Mouse (Mus musculus) embryonic fibroblast, embryonic 13.5 days (primary cell): ENCODE data around the gene AL607142.1.

Experiments used
- CTCF ChIP-seq: IDR thresholded peaks from 2 replicates; pipeline ENCODE4 v1.5.1; 2011; ENCODE audit warnings: mild to moderate bottlenecking, control low read depth, low read length, moderate library complexity, borderline replicate concordance; ENCODE audit not compliant: insufficient read depth
- POLR2A ChIP-seq: IDR thresholded peaks from 2 replicates; pipeline ENCODE4 v1.6.1; 2011; ENCODE audit warnings: low read depth, mild to moderate bottlenecking, control low read depth, low read length, moderate library complexity

DNA sequence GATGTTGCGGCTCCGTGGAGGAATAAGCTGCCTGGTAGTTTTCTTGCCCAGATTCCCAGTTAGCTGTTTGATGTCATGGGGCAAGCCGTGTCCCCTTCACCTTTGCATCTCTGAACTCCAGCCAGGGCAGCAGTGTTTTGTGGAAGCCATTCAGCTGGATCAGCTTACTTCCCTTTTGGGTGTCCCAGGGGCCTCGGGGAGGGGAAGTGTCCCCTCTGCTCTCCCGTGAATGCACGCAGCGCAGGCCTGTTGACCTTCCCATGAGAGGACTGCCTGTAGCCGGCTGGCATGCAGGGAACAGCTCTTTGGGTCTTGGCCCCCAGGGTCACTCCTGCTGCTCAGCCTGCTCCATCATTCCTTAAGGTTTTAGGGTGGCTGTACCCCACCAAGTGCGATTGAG is 10.7 kb upstream of the AL607142.1 start:
- TF ChIP-seq POLR2A (no peak), CTCF (no peak)
